ENCODE assay signal across 8 mouse cellular contexts in genomic region chr19:5726961-5727578, GRCm38 (mm10). TPM values are rescaled to one million over a fixed set of nuclear protein-coding genes. Genes with fewer than 3 reads are reported as not detected.
DNase-seq lines count a peak whose midpoint lies in the region; ATAC-seq lines count a peak whose summit lies in the region.

No protein-coding gene starts in this region.

- H3K9me3 ChIP-seq in heart, embryonic 16.5 days (replicated peaks; ENCODE audit: control insufficient read depth, low read length) = no peaks in the 10 kb centered on the region

- peak overlapping the region; percentile 93 for H3K4me3 ChIP-seq in heart, embryonic 16.5 days (ENCODE audit: low read length)

- peak; percentile 56 to 57 for DNase-seq in heart, adult 18-20 months
- no peak for DNase-seq in heart, adult 8-10 months (ENCODE audit: low spot score)
- peak; percentile 66 for DNase-seq in T-cell, adult 2 months (ENCODE audit: low spot score)
- peak; percentile 36 for DNase-seq in lung, postnatal 36 days
- no peak for DNase-seq in urinary bladder, postnatal 14 days (ENCODE audit: low spot score)
- no peak for DNase-seq in gastrocnemius, adult 8-10 months (ENCODE audit: low spot score in 2 of 2)
- no peak for DNase-seq in left cerebral cortex, postnatal 10 days (ENCODE audit: extremely low spot score in 1 of 2, low spot score in 2 of 2)

- H3K27ac ChIP-seq in heart, embryonic 16.5 days (ENCODE audit: low read length) = peak overlapping the region; percentile 92

- peaks cover 12% of the 10 kb centered on the region for H3K36me3 ChIP-seq in heart, embryonic 16.5 days (ENCODE audit: control insufficient read depth, insufficient read depth)

- WGBS in heart, embryonic 16.5 days = 59% methylated on average over 15 of the region's 15 CpGs

- H3K9ac ChIP-seq in heart, embryonic 16.5 days (ENCODE audit: low read length) = peak overlapping the region; percentile 51

- intact Hi-C loops in left cerebral cortex, postnatal 10 days (cut with DNase I) = loop anchor here (2.0 to 5.0 kb wide), 2 partner anchors 16 to 50 kb away; no protein-coding TSS in a partner anchor

- peak overlapping the region; percentile 97 for H3K4me2 ChIP-seq in heart, embryonic 16.5 days (ENCODE audit: low read depth, low read length)

- ATAC-seq in heart, embryonic 16.5 days (replicated peaks; ENCODE audit: extremely low read depth, insufficient read depth, low FRiP score) = no peak

- no peaks in the 10 kb centered on the region for H3K27me3 ChIP-seq in heart, embryonic 16.5 days (ENCODE audit: control insufficient read depth, insufficient read depth, low read length)

- peaks cover 46% of the 10 kb centered on the region for H3K4me1 ChIP-seq in heart, embryonic 16.5 days (ENCODE audit: control insufficient read depth, insufficient read depth, low read length)

RNA-seq across cellular contexts. Expression of gene Ehbp1l1, which starts 1.0 kb away (rescaled TPM):
- 100 to 1,000 TPM; 134 to 144 TPM for total RNA-seq in heart, adult 18-20 months (2021)
- total RNA-seq in heart, adult 8-10 months (2022) = 100 to 1,000 TPM; 145 to 158 (median 149) TPM
- 92.3 and 97.5 TPM in 2 replicates for polyA plus RNA-seq in heart, embryonic 16.5 days (2015; fragmentation: Nextera tagmentation; extraction: Ambion mirVana)
- 100 to 1,000 TPM; 195 to 259 (median 242) TPM for total RNA-seq in gastrocnemius, adult 8-10 months (2022)
- total RNA-seq in left cerebral cortex, postnatal 10 days (2021) = 10 to 100 TPM; 50.4 to 52.0 TPM

RNA-seq across cellular contexts. Expression of gene Fam89b, which starts 2.4 kb away (rescaled TPM):
- 10 to 100 TPM; 21.6 to 26.0 TPM for total RNA-seq in heart, adult 18-20 months (2021)
- 10 to 100 TPM; 22.8 to 26.9 (median 24.2) TPM for total RNA-seq in heart, adult 8-10 months (2022)
- polyA plus RNA-seq in heart, embryonic 16.5 days (2015; fragmentation: Nextera tagmentation; extraction: Ambion mirVana) = 68.6 and 72.3 TPM in 2 replicates
- 10 to 100 TPM; 17.0 to 18.5 (median 18.2) TPM for total RNA-seq in gastrocnemius, adult 8-10 months (2022)
- total RNA-seq in left cerebral cortex, postnatal 10 days (2021) = 10 to 100 TPM; 46.6 to 47.6 TPM

RNA-seq across cellular contexts. Expression of gene Ltbp3, which starts 13.6 kb away (rescaled TPM):
- 10 to 100 TPM; 30.4 to 35.5 TPM for total RNA-seq in heart, adult 18-20 months (2021)
- total RNA-seq in heart, adult 8-10 months (2022) = 10 to 100 TPM; 28.2 to 33.1 (median 31.7) TPM
- 27.3 and 31.5 TPM in 2 replicates for polyA plus RNA-seq in heart, embryonic 16.5 days (2015; fragmentation: Nextera tagmentation; extraction: Ambion mirVana)
- total RNA-seq in gastrocnemius, adult 8-10 months (2022) = 10 to 100 TPM; 32.6 to 42.8 (median 39.2) TPM
- total RNA-seq in left cerebral cortex, postnatal 10 days (2021) = 10 to 100 TPM; 19.9 to 21.4 TPM

RNA-seq across cellular contexts. Expression of gene Kcnk7, which starts 22.9 kb away (rescaled TPM):
- total RNA-seq in heart, adult 18-20 months (2021) = not detected
- total RNA-seq in heart, adult 8-10 months (2022) = not detected
- polyA plus RNA-seq in heart, embryonic 16.5 days (2015; fragmentation: Nextera tagmentation; extraction: Ambion mirVana) = 0.18 and 0.24 TPM in 2 replicates
- total RNA-seq in gastrocnemius, adult 8-10 months (2022) = not detected
- not detected for total RNA-seq in left cerebral cortex, postnatal 10 days (2021)

RNA-seq across cellular contexts. Expression of gene Pcnx3, which starts 38.4 kb away (rescaled TPM):
- 10 to 100 TPM; 17.3 to 18.4 TPM for total RNA-seq in heart, adult 18-20 months (2021)
- 10 to 100 TPM; 18.0 to 21.9 (median 19.8) TPM for total RNA-seq in heart, adult 8-10 months (2022)
- 11.5 and 13.4 TPM in 2 replicates for polyA plus RNA-seq in heart, embryonic 16.5 days (2015; fragmentation: Nextera tagmentation; extraction: Ambion mirVana)
- 10 to 100 TPM; 11.8 to 15.2 (median 13.7) TPM for total RNA-seq in gastrocnemius, adult 8-10 months (2022)
- total RNA-seq in left cerebral cortex, postnatal 10 days (2021) = 10 to 100 TPM; 69.0 to 82.7 TPM

Comparison
In these comparisons a context has a peak if more than half of its experiments do, and no peak if none do; other contexts are left out.
1. DNase-seq: peak in heart, adult 18-20 months (2 of 2), T-cell, adult 2 months (single experiment) and lung, postnatal 36 days (single experiment); none in heart, adult 8-10 months (single experiment), urinary bladder, postnatal 14 days (single experiment), gastrocnemius, adult 8-10 months (0 of 2) and left cerebral cortex, postnatal 10 days (0 of 2).